Mouse (Mus musculus) kidney, postnatal 0 days (tissue): Measurements from ENCODE around the gene Slc25a39. TPM values are rescaled to one million over a fixed set of nuclear protein-coding genes. Genes with fewer than 3 reads are reported as not detected.

Experiments
- ATAC-seq: fragments of 200-750 bp; cut with Nextera tagmentation; replicated peaks from 2 replicates; pipeline ENCODE4 v1.8.0; 2017; ENCODE audit warnings: low read depth, moderate number of reproducible peaks, moderate TSS enrichment, moderate library complexity; ENCODE audit not compliant: low FRiP score
- DNase-seq: peaks from one replicate; pipeline ENCODE4 v3.0.0-alpha.2; 2016; ENCODE audit warnings: low spot score
- H3K27ac ChIP-seq: fragments of 300-500 bp; sonication (generic); 2 replicates; pipeline ENCODE4 v1.5.1; 2014; ENCODE audit warnings: mild to moderate bottlenecking
- H3K27me3 ChIP-seq: fragments of 300-500 bp; sonication (generic); 2 replicates; pipeline ENCODE4 v1.6.1; 2014; ENCODE audit warnings: low read length, mixed read lengths; ENCODE audit not compliant: insufficient read depth
- H3K36me3 ChIP-seq: fragments of 300-500 bp; sonication (generic); 2 replicates; pipeline ENCODE4 v1.6.1; 2014; ENCODE audit warnings: low read length, mixed read lengths; ENCODE audit not compliant: insufficient read depth
- H3K4me1 ChIP-seq: fragments of 300-500 bp; sonication (generic); replicated peaks from 2 replicates; pipeline ENCODE4 v1.6.1; 2014; ENCODE audit warnings: antibody characterized with exemption, low read length, mixed read lengths; ENCODE audit not compliant: insufficient read depth
- H3K4me2 ChIP-seq: fragments of 300-500 bp; sonication (generic); 2 replicates; pipeline ENCODE4 v1.6.1; 2014; ENCODE audit warnings: mild to moderate bottlenecking, low read length, moderate library complexity, mixed read lengths
- H3K4me3 ChIP-seq: fragments of 300-500 bp; sonication (generic); replicated peaks from 2 replicates; pipeline ENCODE4 v1.5.1; 2014; ENCODE audit warnings: low read depth, low read length
- H3K9ac ChIP-seq: fragments of 300-500 bp; sonication (generic); 2 replicates; pipeline ENCODE4 v1.6.1; 2014; ENCODE audit warnings: low read depth, low read length
- H3K9me3 ChIP-seq: fragments of 300-500 bp; sonication (generic); replicated peaks from 2 replicates; pipeline ENCODE4 v1.6.1; 2016; ENCODE audit warnings: low read length, inconsistent platforms, mixed read lengths
- CTCF ChIP-seq: IDR thresholded peaks from 2 replicates; pipeline ENCODE4 v1.5.1; 2016; ENCODE audit warnings: antibody characterized with exemption, low read depth, mild to moderate bottlenecking, moderate library complexity
- WGBS: fragments of 180-500 bp; shearing (Covaris S2); extraction: QIAGEN DNeasy Blood & Tissue Kit; methylation state at CpG from one replicate; pipeline ENCODE4 v1.1.7; 2014; 5-methylcytosine and 5-hydroxymethylcytosine counted together
- polyA plus RNA-seq: library from polyadenylated mRNA; unstranded; fragments of >200 nt; fragmentation: Nextera tagmentation; extraction: Ambion mirVana; gene quantifications from 2 replicates; pipeline ENCODE4 v1.2.1, GENCODE M21; 2015

Slc25a39 gene
- polyA plus RNA-seq, 1 experiment from 2014 or later, result 352 TPM

DNA sequence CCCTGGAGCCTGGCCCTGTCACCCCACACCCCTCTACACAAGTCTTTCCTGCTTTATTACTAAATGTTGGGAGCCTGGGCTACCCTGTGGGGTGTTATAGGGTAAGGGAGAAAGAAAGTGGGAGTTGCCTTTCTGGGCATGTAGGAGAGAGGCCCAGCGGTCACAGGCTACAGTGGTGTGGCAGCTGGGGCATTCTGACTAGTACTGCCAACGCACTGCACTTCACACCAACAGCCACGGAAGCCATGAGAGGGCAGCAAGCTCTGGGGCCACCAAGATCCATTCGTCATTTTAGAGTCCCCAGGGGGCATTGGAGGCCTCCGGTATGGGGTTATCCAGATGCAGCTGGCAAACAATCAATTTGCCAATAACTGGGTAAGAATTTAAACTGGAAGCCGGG, 34.3 kb upstream of the Slc25a39 start:
- peaks cover 19% of the 10 kb centered on the region for H3K36me3 ChIP-seq
- no peak for ATAC-seq
- 84% methylated on average over 6 of the region's 6 CpGs for WGBS

DNA sequence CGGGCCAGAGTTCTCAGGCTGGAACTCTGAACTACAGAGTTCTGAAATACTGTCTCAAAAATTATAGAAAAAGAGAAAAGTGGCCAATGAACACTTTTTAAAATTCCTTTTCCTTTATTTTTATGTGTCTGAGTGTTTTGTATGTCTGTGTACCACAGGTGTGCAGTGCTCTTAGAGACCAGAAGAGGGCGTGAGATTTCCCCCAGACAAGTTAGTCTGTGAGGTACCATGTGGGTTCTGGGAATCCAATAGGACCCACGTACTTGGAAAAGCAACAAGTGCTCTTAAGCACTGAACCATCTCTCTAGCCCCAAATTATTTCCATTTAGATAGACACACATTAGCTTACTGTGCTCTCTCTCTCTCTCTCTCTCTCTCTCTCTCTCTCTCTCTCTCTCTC, 33.7 kb upstream of the Slc25a39 start:
- WGBS, result 82% methylated on average over 3 of the region's 3 CpGs
- Histone ChIP-seq H3K27me3 (no peaks in the 10 kb centered on the region), H3K27ac (no peak overlapping the region), H3K9me3 (no peaks in the 10 kb centered on the region), H3K36me3 (peaks cover 21% of the 10 kb centered on the region), H3K4me3 (no peak overlapping the region), H3K4me1 (peaks cover 33% of the 10 kb centered on the region), H3K9ac (no peak overlapping the region), H3K4me2 (no peak overlapping the region)
- TF ChIP-seq CTCF, result peak; percentile 49
- no peak for ATAC-seq
- DNase-seq, result no peak

More for the DNA sequence above, 34.3 kb upstream of the Slc25a39 start:
- H3K4me2 ChIP-seq, result no peak overlapping the region
- H3K4me3 ChIP-seq, result no peak overlapping the region
- H3K27me3 ChIP-seq, result no peaks in the 10 kb centered on the region
- H3K9ac ChIP-seq, result no peak overlapping the region
- H3K9me3 ChIP-seq, result no peaks in the 10 kb centered on the region
- peaks cover 33% of the 10 kb centered on the region for H3K4me1 ChIP-seq
- H3K27ac ChIP-seq, result no peak overlapping the region
- DNase-seq, result no peak
- TF ChIP-seq CTCF, result no peak

DNA sequence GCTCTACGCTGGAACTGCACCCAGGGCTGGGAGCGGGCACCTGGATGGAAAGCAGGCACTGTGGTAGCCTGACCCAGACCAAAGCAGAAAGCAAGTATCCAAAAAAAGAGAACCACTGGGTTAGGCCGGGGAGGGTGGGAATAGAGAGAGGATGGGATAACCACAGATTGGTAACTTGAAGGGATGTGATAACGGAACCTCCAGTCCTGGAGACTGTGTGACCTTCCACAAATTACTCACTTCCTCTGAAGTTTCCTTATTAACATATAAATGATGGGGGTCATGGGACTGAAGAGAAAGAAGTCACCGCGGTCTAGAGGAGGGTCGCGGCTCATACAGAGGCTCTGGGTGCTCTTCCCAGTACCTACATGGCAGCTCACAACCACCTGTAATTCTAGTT, 32.5 kb upstream of the Slc25a39 start:
- no peak for DNase-seq
- Histone ChIP-seq H3K4me3 (no peak overlapping the region), H3K27ac (no peak overlapping the region), H3K4me1 (peaks cover 22% of the 10 kb centered on the region), H3K36me3 (peaks cover 33% of the 10 kb centered on the region), H3K9me3 (no peaks in the 10 kb centered on the region), H3K9ac (no peak overlapping the region), H3K4me2 (no peak overlapping the region), H3K27me3 (no peaks in the 10 kb centered on the region)
- ATAC-seq, result no peak
- WGBS, result 80% methylated on average over 8 of the region's 8 CpGs
- TF ChIP-seq CTCF, result no peak

GRCm38 (mm10) chr11:102439093-102440082, 31.6 kb upstream of the Slc25a39 start:
- no peak overlapping the region for H3K4me2 ChIP-seq
- no peak overlapping the region for H3K4me3 ChIP-seq
- H3K36me3 ChIP-seq, result peaks cover 40% of the 10 kb centered on the region
- no peak overlapping the region for H3K27ac ChIP-seq
- no peak for ATAC-seq
- peaks cover 14% of the 10 kb centered on the region for H3K4me1 ChIP-seq
- H3K27me3 ChIP-seq, result no peaks in the 10 kb centered on the region
- H3K9ac ChIP-seq, result no peak overlapping the region
- DNase-seq, result no peak
- H3K9me3 ChIP-seq, result no peaks in the 10 kb centered on the region
- 80% methylated on average over 14 of the region's 14 CpGs for WGBS
- no peak for TF ChIP-seq CTCF

GRCm38 (mm10) chr11:102438212-102439092, 30.7 kb upstream of the Slc25a39 start:
- ATAC-seq (peak; percentile 44), DNase-seq (peak; percentile 90)
- Histone ChIP-seq H3K4me2 (peak overlapping the region; percentile 93), H3K9ac (peak overlapping the region; percentile 64), H3K9me3 (no peaks in the 10 kb centered on the region), H3K27me3 (no peaks in the 10 kb centered on the region), H3K4me1 (peaks cover 12% of the 10 kb centered on the region), H3K36me3 (peaks cover 36% of the 10 kb centered on the region), H3K4me3 (peak overlapping the region; percentile 42), H3K27ac (0 out of 2 replicates have a peak overlapping the region, but pooled peaks have one; percentile 54)
- WGBS, result 21% methylated on average over 77 of the region's 77 CpGs
- TF ChIP-seq CTCF, result peak; percentile 88
